Mouse (Mus musculus) right cerebral cortex, adult 18-20 months (tissue): ENCODE results near the gene Olfr358.

Experiments
- DNase-seq: peaks from one replicate; pipeline ENCODE4 v3.0.0; 2022; ENCODE audit warnings: mixed read lengths

The Olfr358 gene

GRCm38 (mm10) chr2:37009235-37009634 lies at the start of gene Olfr358:
TSS of gene Olfr358 (minus strand) at chr2:37009335.
- DNase-seq, result no peak

- no peak for DNase-seq
Measured at GRCm38 (mm10) chr2:36997030-36997429, 12.1 kb downstream of the Olfr358 start.

DNA sequence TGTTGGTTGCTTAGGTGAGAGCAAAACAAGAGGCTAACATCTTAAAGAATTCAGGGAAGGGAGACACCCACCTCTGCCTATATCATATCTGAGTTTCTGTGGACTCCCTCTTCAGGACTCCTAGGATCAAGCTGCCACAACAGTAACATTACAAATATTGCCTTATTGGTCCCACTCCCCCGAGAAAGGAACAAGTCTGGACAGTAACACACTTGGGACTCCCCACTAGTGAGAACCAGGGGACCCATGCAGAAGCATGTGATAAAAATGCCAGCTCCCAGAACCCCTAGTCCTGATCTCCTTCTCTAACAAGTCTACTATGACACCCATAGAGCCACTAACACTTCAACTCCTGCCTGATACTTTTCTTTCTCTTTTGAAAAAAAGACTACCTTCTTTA lies 15.6 kb downstream of the Olfr358 start, which contains the start of gene Olfr357:
TSS of gene Olfr357 (plus strand) at position 301 of the 400 bp plus-strand sequence.
- DNase-seq, result no peak
